9 mouse cellular contexts compared by ENCODE assay signal in the genomic region with DNA sequence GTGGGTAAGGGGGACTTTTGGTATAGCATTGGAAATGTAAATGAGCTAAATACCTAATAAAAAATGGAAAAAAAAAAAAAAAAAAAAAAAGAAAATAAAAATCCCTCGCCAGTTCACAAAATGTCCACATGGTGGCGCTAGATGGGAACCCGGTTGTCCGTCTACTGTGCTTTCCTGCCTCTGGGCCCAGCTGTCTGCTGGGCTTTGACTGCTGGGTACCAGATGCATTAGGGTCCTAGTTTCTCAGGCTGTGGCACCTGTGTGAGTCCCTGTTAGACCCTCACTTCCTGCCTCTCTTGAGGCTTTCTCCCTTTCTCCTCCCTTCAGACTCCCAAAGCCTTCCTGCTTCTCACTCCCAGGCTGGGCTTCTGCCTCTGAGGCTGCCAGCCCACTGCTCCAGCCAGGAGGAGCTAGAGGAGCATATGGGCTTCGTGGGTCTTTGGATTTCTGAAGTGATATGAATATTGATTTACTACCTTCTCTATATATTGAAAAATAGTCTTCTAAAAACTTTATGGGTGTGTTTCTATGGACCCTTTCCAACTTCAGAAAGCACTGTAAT.
DNase-seq lines count a peak whose midpoint lies in the region; ATAC-seq and TF ChIP-seq lines count a peak whose summit lies in the region.
"Had no signal": no experiment of that assay in that cellular context is flagged by ENCODE, and none has a peak within 500 bp of the region (broad histone marks: within the 10 kb centered on the region; RNA-seq: fewer than 3 reads in every experiment).

No protein-coding gene starts in this region.

- H3K9me3 ChIP-seq in hindbrain, embryonic 14.5 days (ENCODE audit: control insufficient read depth, low read length): no peaks in the 10 kb centered on the region
- H3K9me3 ChIP-seq in neural tube, embryonic 15.5 days (replicated peaks): no peaks in the 10 kb centered on the region

- peak; percentile 12 for DNase-seq in kidney, adult 18-20 months
- DNase-seq in kidney, adult 8-10 months: no peak
- peak; percentile 76 for DNase-seq in NIH3T3 (ENCODE audit: low read depth)
- peak; percentile 63 for DNase-seq in induced T-regulatory cell, adult 2 months (ENCODE audit: low read depth)
- peak; percentile 57 for DNase-seq in testis, postnatal 10 days (ENCODE audit: low spot score)
- no peak for DNase-seq in hindbrain, embryonic 14.5 days (ENCODE audit: low spot score)

- no peaks in the 10 kb centered on the region for H3K36me3 ChIP-seq in C2C12 (ENCODE audit: control insufficient read depth, insufficient read depth)
- H3K36me3 ChIP-seq in hindbrain, embryonic 14.5 days (replicated peaks; ENCODE audit: control insufficient read depth, insufficient read depth): no peaks in the 10 kb centered on the region
- no peaks in the 10 kb centered on the region for H3K36me3 ChIP-seq in neural tube, embryonic 15.5 days

- no peak overlapping the region for H3K4me2 ChIP-seq in hindbrain, embryonic 14.5 days (replicated peaks)
- H3K4me2 ChIP-seq in neural tube, embryonic 15.5 days: no peak overlapping the region

- no peak overlapping the region for H3K4me3 ChIP-seq in C2C12 (ENCODE audit: insufficient read depth, poor library complexity, severe bottlenecking)
- no peak overlapping the region for H3K4me3 ChIP-seq in hindbrain, embryonic 14.5 days (replicated peaks; ENCODE audit: low read length)
- H3K4me3 ChIP-seq in neural tube, embryonic 15.5 days (replicated peaks): no peak overlapping the region
- H3K4me3 ChIP-seq: myocyte had no signal

- no peak for ATAC-seq in hindbrain, embryonic 14.5 days (ENCODE audit: low FRiP score)
- no peak for ATAC-seq in neural tube, embryonic 15.5 days (ENCODE audit: low FRiP score)

- no peak overlapping the region for H3ac ChIP-seq in C2C12 (ENCODE audit: control insufficient read depth, insufficient read length, low read depth)

- H3K27me3 ChIP-seq in C2C12 (ENCODE audit: control insufficient read depth, insufficient read depth, insufficient read length): no peaks in the 10 kb centered on the region
- H3K27me3 ChIP-seq in hindbrain, embryonic 14.5 days (ENCODE audit: control insufficient read depth, insufficient read depth, low read length): no peaks in the 10 kb centered on the region
- no peaks in the 10 kb centered on the region for H3K27me3 ChIP-seq in neural tube, embryonic 15.5 days (replicated peaks)

- TF ChIP-seq CTCF in C2C12 (IDR thresholded peaks at IDR 0.05; ENCODE audit: control insufficient read depth, insufficient read depth, insufficient read length): peak; percentile 14

- no peak overlapping the region for H3K9ac ChIP-seq in hindbrain, embryonic 14.5 days
- H3K9ac ChIP-seq in neural tube, embryonic 15.5 days (replicated peaks): no peak overlapping the region

- 15% methylated on average over 5 of the region's 5 CpGs for WGBS in hindbrain, embryonic 14.5 days
- WGBS in neural tube, embryonic 15.5 days: 22% methylated on average over 5 of the region's 5 CpGs

- no peaks in the 10 kb centered on the region for H3K4me1 ChIP-seq in hindbrain, embryonic 14.5 days (replicated peaks; ENCODE audit: control insufficient read depth, insufficient read depth, low read length)
- peaks cover 8% of the 10 kb centered on the region for H3K4me1 ChIP-seq in neural tube, embryonic 15.5 days

- H3K79me3 ChIP-seq in C2C12 (ENCODE audit: low read depth): no peaks in the 10 kb centered on the region

- H3K27ac ChIP-seq in hindbrain, embryonic 14.5 days: no peak overlapping the region
- no peak overlapping the region for H3K27ac ChIP-seq in neural tube, embryonic 15.5 days (replicated peaks)

- H3K79me2 ChIP-seq in C2C12 (ENCODE audit: control insufficient read depth, insufficient read depth): no peaks in the 10 kb centered on the region

TF ChIP-seq in C2C12, 6 proteins besides CTCF, POLR2A, EP300 and RAD21:
- TF ChIP-seq MYOG (IDR thresholded peaks at IDR 0.05; ENCODE audit: control insufficient read depth, extremely low read depth, insufficient read length) (no peak), CEBPB (IDR thresholded peaks at IDR 0.05; ENCODE audit: low read depth) (no peak), MAX (IDR thresholded peaks at IDR 0.05) (no peak), USF1 (IDR thresholded peaks at IDR 0.05; ENCODE audit: low read depth) (no peak), FOSL1 (IDR thresholded peaks at IDR 0.05; ENCODE audit: insufficient read depth, low read length, poor library complexity, severe bottlenecking) (no peak), MYOD1 (IDR thresholded peaks at IDR 0.05; ENCODE audit: control insufficient read depth, insufficient read length, low read depth) (no peak)

Comparison
In these comparisons a context has a peak if more than half of its experiments do, and no peak if none do; other contexts are left out.
1. DNase-seq: peak in kidney, adult 18-20 months (single experiment), NIH3T3 (single experiment), induced T-regulatory cell, adult 2 months (single experiment) and testis, postnatal 10 days (single experiment); none in kidney, adult 8-10 months (0 of 2) and hindbrain, embryonic 14.5 days (single experiment).